Mouse (Mus musculus) hindbrain, embryonic 11.5 days (tissue): ENCODE data around the gene Mpped1. TPM values are rescaled to one million over a fixed set of nuclear protein-coding genes. Genes with fewer than 3 reads are reported as not detected.

ENCODE experiments used
- ATAC-seq: fragments of 200-750 bp; cut with Nextera tagmentation; 2 replicates; pipeline ENCODE4 v1.8.0; 2017; ENCODE audit warnings: mild to moderate bottlenecking, moderate TSS enrichment, moderate library complexity; ENCODE audit not compliant: low FRiP score
- DNase-seq: peaks from one replicate; pipeline ENCODE4 v3.0.0-alpha.2; 2015; ENCODE audit warnings: low spot score
- H3K27ac ChIP-seq: fragments of 300-500 bp; sonication (generic); 2 replicates; pipeline ENCODE4 v1.5.1; 2014; ENCODE audit warnings: mild to moderate bottlenecking, low read depth, low read length
- H3K27me3 ChIP-seq: fragments of 300-500 bp; sonication (generic); 2 replicates; pipeline ENCODE4 v1.6.1; 2014; ENCODE audit warnings: mild to moderate bottlenecking, low read length, moderate library complexity, mixed read lengths; ENCODE audit not compliant: control insufficient read depth, insufficient read depth
- H3K36me3 ChIP-seq: fragments of 300-500 bp; sonication (generic); 2 replicates; pipeline ENCODE4 v1.6.1; 2014; ENCODE audit warnings: mild to moderate bottlenecking, low read length, moderate library complexity, mixed read lengths; ENCODE audit not compliant: control insufficient read depth, insufficient read depth
- H3K4me1 ChIP-seq: fragments of 300-500 bp; sonication (generic); replicated peaks from 2 replicates; pipeline ENCODE4 v1.6.1; 2014; ENCODE audit warnings: low read length, mixed read lengths; ENCODE audit not compliant: control insufficient read depth, insufficient read depth
- H3K4me2 ChIP-seq: fragments of 300-500 bp; sonication (generic); replicated peaks from 2 replicates; pipeline ENCODE4 v1.6.1; 2014; ENCODE audit warnings: mild to moderate bottlenecking, low read depth, low read length
- H3K4me3 ChIP-seq: fragments of 300-500 bp; sonication (generic); 2 replicates; pipeline ENCODE4 v1.5.1; 2014; ENCODE audit warnings: low read depth, low read length
- H3K9ac ChIP-seq: fragments of 300-500 bp; sonication (generic); 2 replicates; pipeline ENCODE4 v1.6.1; 2014; ENCODE audit warnings: low read depth, low read length
- H3K9me3 ChIP-seq: fragments of 300-500 bp; sonication (generic); 2 replicates; pipeline ENCODE4 v1.6.1; 2016; ENCODE audit warnings: low read length; ENCODE audit not compliant: control insufficient read depth
- WGBS: fragments of 180-500 bp; shearing (Covaris S2); extraction: QIAGEN DNeasy Blood & Tissue Kit; methylation state at CpG from one replicate; pipeline ENCODE4 v1.1.7; 2014; 5-methylcytosine and 5-hydroxymethylcytosine counted together
- polyA plus RNA-seq: library from polyadenylated mRNA; unstranded; fragments of >200 nt; fragmentation: Nextera tagmentation; extraction: Ambion mirVana; gene quantifications from 2 replicates; pipeline ENCODE4 v1.2.1, GENCODE M21; 2014

Mpped1 gene
- polyA plus RNA-seq, 1 experiment from 2014 or later, result 4.2 TPM

DNA sequence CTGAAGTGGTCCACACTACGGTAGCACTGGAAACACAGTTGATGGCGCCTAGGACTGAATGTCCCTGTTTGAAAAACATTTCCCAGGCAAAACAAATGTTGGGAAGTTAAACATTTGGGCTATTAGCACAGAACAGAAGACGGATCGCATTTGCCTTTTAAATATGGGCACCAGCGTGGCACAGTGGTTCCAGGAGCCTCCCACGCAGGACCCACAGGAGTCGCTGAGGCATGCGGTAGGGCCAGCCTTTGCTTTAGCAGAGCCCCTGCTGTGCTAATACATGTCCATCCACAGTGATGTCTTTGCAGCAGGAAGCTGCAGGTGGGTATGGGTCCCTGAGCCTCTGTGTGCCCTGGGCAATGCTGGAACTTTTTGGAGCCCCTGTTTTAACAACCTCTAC, 48.7 kb downstream of the Mpped1 start:
- H3K4me1 ChIP-seq, result no peaks in the 10 kb centered on the region
- no peaks in the 10 kb centered on the region for H3K9me3 ChIP-seq
- no peak for ATAC-seq
- H3K27ac ChIP-seq, result no peak overlapping the region
- no peak overlapping the region for H3K4me3 ChIP-seq
- WGBS, result 81% methylated on average over 8 of the region's 8 CpGs
- H3K9ac ChIP-seq, result no peak overlapping the region
- no peak for DNase-seq
- no peak overlapping the region for H3K4me2 ChIP-seq
- H3K36me3 ChIP-seq, result no peaks in the 10 kb centered on the region
- H3K27me3 ChIP-seq, result no peaks in the 10 kb centered on the region

DNA sequence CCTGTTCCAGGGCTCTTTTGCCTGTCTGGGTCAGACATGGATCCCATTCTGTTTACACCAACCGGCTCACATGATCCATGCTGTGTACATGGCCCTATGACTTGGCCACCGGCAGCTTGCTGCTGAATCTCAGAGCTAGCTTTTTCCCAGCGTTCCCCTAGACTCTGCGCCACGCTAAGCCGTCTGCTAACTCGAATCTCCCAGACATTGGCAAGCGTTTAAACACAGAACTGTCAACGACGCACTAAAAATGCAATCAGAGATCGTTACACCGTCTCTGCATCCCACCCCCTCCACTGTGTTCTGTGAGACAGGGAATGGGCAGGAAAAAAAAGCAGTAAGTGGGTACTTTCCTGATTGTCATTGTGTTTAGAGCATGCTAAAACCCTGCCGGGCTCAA, 50.0 kb downstream of the Mpped1 start:
- 93% methylated on average over 13 of the region's 13 CpGs for WGBS
- Histone ChIP-seq H3K4me3 (no peak overlapping the region), H3K27ac (no peak overlapping the region), H3K9me3 (no peaks in the 10 kb centered on the region), H3K27me3 (no peaks in the 10 kb centered on the region), H3K36me3 (no peaks in the 10 kb centered on the region), H3K4me1 (no peaks in the 10 kb centered on the region), H3K9ac (no peak overlapping the region), H3K4me2 (no peak overlapping the region)
- no peak for DNase-seq
- ATAC-seq, result no peak

DNA sequence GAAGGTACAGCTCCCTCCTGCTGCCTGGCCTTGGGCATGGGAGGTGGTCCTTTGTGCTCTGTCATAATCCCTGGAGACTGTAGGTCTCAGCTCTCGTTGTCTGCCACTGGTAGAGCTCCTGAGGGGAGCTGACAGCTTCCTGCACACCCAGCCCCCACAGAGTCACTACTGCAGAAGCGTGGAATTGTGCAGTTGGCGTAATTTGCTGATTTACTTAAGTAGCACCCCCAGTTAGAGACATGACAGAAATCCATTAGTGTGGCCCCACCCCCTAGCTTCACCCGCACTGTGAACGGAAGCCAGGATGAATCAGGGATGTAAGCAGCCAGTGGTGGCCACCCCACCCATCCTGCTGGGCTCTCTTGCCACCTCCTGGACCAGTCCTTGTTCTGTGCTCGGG, 53.0 kb downstream of the Mpped1 start:
- ATAC-seq (no peak), DNase-seq (no peak)
- Histone ChIP-seq H3K27ac (no peak overlapping the region), H3K27me3 (no peaks in the 10 kb centered on the region), H3K36me3 (no peaks in the 10 kb centered on the region), H3K9ac (no peak overlapping the region), H3K9me3 (no peaks in the 10 kb centered on the region), H3K4me3 (no peak overlapping the region), H3K4me2 (no peak overlapping the region), H3K4me1 (no peaks in the 10 kb centered on the region)
- WGBS, result 82% methylated on average over 6 of the region's 6 CpGs

DNA sequence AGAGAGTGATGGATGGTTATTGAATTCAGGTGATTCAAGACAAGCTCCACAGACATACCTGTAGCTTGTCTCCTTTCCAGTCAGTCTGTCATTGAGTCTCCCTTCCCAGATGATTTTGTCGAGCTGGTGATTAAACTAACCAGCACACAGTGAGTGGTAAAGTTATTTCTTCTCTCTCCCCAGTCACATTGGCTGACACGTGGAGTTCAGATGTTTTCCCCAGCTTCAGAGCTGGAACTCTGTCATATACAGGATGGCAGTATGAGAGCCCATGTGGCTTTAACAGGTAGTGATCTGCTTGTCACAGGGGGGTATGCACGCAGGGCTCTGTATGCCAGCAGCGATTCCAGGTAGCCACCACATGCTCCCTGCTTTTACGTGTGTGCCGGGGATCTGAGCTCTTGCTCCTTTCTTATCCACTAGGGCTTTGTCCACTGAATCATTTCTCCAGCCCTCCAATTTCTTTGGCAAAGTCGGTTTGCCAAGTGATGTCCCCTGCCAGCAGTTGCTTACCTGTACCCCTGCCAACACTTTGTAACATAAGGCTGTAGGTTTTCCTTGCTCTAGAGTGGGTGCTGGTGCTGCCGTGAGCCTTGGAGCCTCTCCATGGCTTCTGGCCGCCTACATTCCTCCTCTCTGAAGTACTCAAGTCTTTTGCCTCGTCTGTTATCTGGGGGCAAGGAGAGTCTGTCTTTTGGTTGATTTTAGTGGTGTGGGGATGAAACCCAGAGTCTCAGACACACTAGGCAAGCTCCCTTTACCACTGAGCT, 61.9 kb downstream of the Mpped1 start:
- peaks cover 8% of the 10 kb centered on the region for H3K4me1 ChIP-seq
- H3K4me3 ChIP-seq, result no peak overlapping the region
- no peaks in the 10 kb centered on the region for H3K36me3 ChIP-seq
- 77% methylated on average over 10 of the region's 10 CpGs for WGBS
- H3K4me2 ChIP-seq, result no peak overlapping the region
- DNase-seq (no peak), ATAC-seq (no peak)
- H3K9me3 ChIP-seq, result no peaks in the 10 kb centered on the region
- no peak overlapping the region for H3K27ac ChIP-seq
- no peak overlapping the region for H3K9ac ChIP-seq
- H3K27me3 ChIP-seq, result no peaks in the 10 kb centered on the region

DNA sequence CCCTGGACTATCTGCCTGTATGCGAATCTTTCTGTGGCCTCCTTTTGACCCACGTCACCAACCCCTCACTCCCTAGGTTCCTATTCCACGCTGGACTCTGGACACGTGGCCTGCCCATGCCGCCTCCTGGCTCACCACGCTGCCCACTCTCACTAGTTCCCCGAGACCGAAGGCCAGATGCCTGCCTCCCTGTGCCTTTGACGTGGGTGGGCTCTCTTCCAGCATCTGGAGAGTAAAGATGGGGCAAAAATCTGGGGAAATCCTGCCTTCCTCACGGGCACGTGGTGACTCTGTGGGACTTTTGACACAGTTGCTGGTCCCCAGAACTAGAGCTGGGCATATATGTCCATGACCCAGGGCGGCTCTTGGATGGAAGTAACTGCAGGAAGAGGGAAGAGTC, 63.2 kb downstream of the Mpped1 start:
- 85% methylated on average over 12 of the region's 12 CpGs for WGBS
- H3K27me3 ChIP-seq, result no peaks in the 10 kb centered on the region
- ATAC-seq (no peak), DNase-seq (no peak)
- H3K4me3 ChIP-seq, result no peak overlapping the region
- no peak overlapping the region for H3K27ac ChIP-seq
- H3K36me3 ChIP-seq, result no peaks in the 10 kb centered on the region
- peaks cover 8% of the 10 kb centered on the region for H3K4me1 ChIP-seq
- H3K9ac ChIP-seq, result no peak overlapping the region
- no peak overlapping the region for H3K4me2 ChIP-seq
- no peaks in the 10 kb centered on the region for H3K9me3 ChIP-seq

DNA sequence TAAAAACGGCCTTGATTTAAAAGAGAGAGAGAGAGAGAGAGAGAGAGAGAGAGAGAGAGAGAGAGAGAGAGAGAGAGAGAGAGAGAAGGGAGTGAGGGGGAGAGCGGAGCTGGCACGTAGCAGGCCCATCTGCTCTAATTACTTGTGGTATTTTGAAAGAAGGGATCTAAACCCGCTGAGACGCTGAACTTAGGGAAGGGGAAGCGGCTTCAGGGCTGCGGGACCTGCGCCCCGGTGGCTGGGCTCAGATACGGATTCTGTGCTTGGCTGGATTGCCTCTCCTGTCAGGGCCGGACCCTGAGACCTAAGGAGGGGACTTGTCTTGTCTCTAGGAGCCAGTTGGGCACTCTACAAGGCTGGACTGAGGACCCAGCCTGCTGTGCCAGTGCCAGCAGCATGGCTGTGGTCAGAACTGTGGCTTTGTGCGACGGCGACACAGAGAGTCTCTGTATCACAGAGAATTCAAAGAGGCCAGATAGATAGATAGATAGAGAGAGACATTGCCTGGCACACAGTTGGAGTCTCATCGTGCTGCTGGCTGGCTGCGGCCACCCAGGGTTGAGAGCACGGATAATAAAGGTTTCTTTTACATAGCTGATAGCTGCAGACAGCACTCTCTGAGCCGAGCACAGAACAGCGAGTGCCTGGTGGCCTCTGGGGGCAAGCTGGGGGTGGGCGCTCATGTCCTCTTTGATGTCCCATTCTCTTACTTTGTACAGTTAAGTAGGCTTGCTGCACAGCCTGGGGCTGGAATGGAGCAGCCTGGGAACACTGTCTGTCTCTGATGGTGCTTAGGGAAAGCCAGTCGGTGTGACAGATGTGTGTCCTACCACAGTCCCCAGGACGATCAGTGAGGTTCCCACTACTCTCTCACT, 63.9 kb downstream of the Mpped1 start:
- Histone ChIP-seq H3K9me3 (no peaks in the 10 kb centered on the region), H3K36me3 (no peaks in the 10 kb centered on the region), H3K27me3 (no peaks in the 10 kb centered on the region), H3K27ac (no peak overlapping the region), H3K4me3 (no peak overlapping the region), H3K4me1 (peaks cover 13% of the 10 kb centered on the region), H3K9ac (no peak overlapping the region), H3K4me2 (no peak overlapping the region)
- no peak for ATAC-seq
- DNase-seq, result no peak
- WGBS, result 47% methylated on average over 22 of the region's 22 CpGs

DNA sequence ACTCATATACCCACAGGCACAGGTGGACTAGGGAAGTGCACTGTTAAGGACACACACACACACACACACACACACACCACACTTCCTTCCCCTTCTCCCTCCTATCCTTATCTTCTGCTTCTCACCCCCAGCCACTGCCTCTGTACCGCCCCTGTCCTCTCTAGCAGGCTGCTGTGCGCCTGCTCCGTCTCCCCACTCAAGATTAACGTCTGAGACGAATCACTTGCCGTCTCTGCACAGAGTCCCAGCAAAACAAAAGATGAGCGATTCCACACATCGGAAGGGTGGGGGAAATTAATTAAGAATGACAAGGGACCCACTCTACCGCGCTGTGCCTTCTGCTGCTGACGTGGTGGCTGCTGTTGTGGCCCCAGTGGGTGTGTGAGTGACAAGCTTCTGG, 66.5 kb downstream of the Mpped1 start:
- Histone ChIP-seq H3K36me3 (no peaks in the 10 kb centered on the region), H3K4me3 (no peak overlapping the region), H3K9me3 (no peaks in the 10 kb centered on the region), H3K27me3 (no peaks in the 10 kb centered on the region), H3K9ac (no peak overlapping the region), H3K4me1 (peaks cover 14% of the 10 kb centered on the region), H3K4me2 (no peak overlapping the region), H3K27ac (peak overlapping the region; percentile 30; the same call in 1 of the 2 replicates)
- 47% methylated on average over 11 of the region's 11 CpGs for WGBS
- DNase-seq (peak; percentile 20), ATAC-seq (peak; percentile 28; the same call in 1 of the 2 replicates)

DNA sequence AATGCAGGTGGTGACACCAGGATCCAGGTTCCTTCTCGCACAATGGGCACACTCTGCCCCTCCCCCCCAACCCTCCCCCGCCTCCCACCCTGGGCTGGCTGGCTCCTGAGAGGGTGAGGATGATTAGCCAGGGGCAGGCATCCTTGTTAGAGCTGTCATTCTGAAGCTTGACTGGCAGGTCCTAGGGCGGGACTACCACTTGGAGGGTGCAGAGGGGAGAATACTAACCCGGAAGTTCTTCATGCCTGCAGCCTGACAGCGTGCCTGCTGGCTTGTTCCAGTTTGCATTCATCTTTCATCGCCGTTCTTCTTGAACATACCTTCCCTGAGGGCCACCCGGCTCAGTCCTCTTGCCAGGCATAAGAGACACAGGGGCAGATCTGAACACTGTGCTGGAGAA, 67.3 kb downstream of the Mpped1 start:
- DNase-seq (peak; percentile 42), ATAC-seq (peak; percentile 46)
- Histone ChIP-seq H3K36me3 (no peaks in the 10 kb centered on the region), H3K9ac (no peak overlapping the region), H3K4me3 (no peak overlapping the region), H3K27ac (no peak overlapping the region), H3K4me2 (no peak overlapping the region), H3K9me3 (no peaks in the 10 kb centered on the region), H3K27me3 (no peaks in the 10 kb centered on the region), H3K4me1 (peaks cover 14% of the 10 kb centered on the region)
- WGBS, result 36% methylated on average over 8 of the region's 8 CpGs
